Mouse (Mus musculus) liver, embryonic 14.5 days (tissue): ENCODE data around the gene Tcta.

Source experiments
- CTCF ChIP-seq: IDR thresholded peaks from 2 replicates; pipeline ENCODE4 v1.5.1; 2016; ENCODE audit warnings: antibody characterized with exemption, low read depth, control low read depth
- EP300 ChIP-seq: IDR thresholded peaks from 2 replicates; pipeline ENCODE4 v1.6.1; 2016; ENCODE audit warnings: antibody characterized with exemption, low read depth

DNA sequence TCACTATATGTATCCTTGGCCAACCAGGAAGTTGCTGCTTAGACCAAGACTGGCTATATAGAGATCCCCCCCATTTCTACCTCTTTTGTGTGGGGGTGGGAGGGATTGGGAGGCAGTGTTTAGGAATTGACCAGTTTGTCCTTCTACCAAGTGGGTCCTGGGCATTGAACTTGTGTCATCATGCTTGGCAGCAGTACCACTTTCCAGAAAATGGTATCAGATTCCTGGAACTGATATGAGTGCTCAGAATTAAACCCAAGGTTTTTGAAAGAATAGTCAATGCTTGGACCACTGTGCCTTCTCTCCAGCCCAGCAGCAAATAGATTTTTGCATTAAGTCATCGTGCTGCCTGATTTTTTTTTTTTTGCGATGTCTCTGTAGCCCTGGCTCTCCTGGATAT lies 19.9 kb upstream of the Tcta start:
- TF ChIP-seq CTCF, result no peak
- no peak for TF ChIP-seq EP300
